Mouse (Mus musculus) thymus, adult 2 months (tissue): ENCODE data around the gene Olfr1347. TPM values are rescaled to one million over a fixed set of nuclear protein-coding genes. Genes with fewer than 3 reads are reported as not detected.
"Not testable (repeated sequence)": the region's sequence is repeated elsewhere in the genome, so short reads cannot be mapped to it uniquely, and the experiment has no call there.

Experiments used
- DNase-seq: peaks from one replicate; pipeline ENCODE4 v3.0.0; 2021
- H3K27ac ChIP-seq: fragments of 200-500 bp; 2 replicates; pipeline ENCODE4 v1.5.1; 2012; ENCODE audit warnings: low read length, control low read depth; ENCODE audit not compliant: control insufficient read depth, insufficient read depth
- H3K27me3 ChIP-seq: fragments of 200-500 bp; 2 replicates; pipeline ENCODE4 v1.6.1; 2012; ENCODE audit warnings: mild to moderate bottlenecking, low read length, moderate library complexity, mixed read lengths; ENCODE audit not compliant: control insufficient read depth, insufficient read depth
- H3K36me3 ChIP-seq: fragments of 200-500 bp; 2 replicates; pipeline ENCODE4 v1.6.1; 2012; ENCODE audit warnings: mild to moderate bottlenecking, low read length, moderate library complexity; ENCODE audit not compliant: control insufficient read depth, insufficient read depth
- H3K4me1 ChIP-seq: fragments of 200-500 bp; replicated peaks from 2 replicates; pipeline ENCODE4 v1.6.1; 2012; ENCODE audit warnings: low read length; ENCODE audit not compliant: control insufficient read depth, insufficient read depth
- H3K4me3 ChIP-seq: fragments of 200-500 bp; 2 replicates; pipeline ENCODE4 v1.5.1; 2012; ENCODE audit warnings: mild to moderate bottlenecking, low read length, control low read depth, moderate library complexity; ENCODE audit not compliant: control insufficient read depth, insufficient read depth
- CTCF ChIP-seq: fragments of 200-500 bp; IDR thresholded peaks from 2 replicates; pipeline ENCODE4 v1.5.1; 2012; ENCODE audit warnings: mild to moderate bottlenecking, control low read depth, low read length, moderate library complexity, borderline replicate concordance; ENCODE audit not compliant: control insufficient read depth, poor library complexity, insufficient read depth; ENCODE audit errors: extremely low read depth
- POLR2A ChIP-seq: fragments of 200-500 bp; IDR thresholded peaks from 2 replicates; pipeline ENCODE4 v1.6.1; 2012; ENCODE audit warnings: mild to moderate bottlenecking, low read length, control low read depth, moderate library complexity; ENCODE audit not compliant: control insufficient read depth, poor library complexity, insufficient read depth; ENCODE audit errors: extremely low read depth
- WGBS: fragments of 180-500 bp; shearing (Covaris S2); methylation state at CpG from one replicate; pipeline ENCODE4 v1.1.7; 2018; 5-methylcytosine and 5-hydroxymethylcytosine counted together
- polyA plus RNA-seq: library from polyadenylated mRNA; depleted of rRNA; stranded (reverse); fragments of >200 nt; gene quantifications from 2 replicates; pipeline ENCODE4 v1.2.3, GENCODE M21; 2012; rRNA removed

The Olfr1347 gene
- not detected in 2 replicates for polyA plus RNA-seq

DNA sequence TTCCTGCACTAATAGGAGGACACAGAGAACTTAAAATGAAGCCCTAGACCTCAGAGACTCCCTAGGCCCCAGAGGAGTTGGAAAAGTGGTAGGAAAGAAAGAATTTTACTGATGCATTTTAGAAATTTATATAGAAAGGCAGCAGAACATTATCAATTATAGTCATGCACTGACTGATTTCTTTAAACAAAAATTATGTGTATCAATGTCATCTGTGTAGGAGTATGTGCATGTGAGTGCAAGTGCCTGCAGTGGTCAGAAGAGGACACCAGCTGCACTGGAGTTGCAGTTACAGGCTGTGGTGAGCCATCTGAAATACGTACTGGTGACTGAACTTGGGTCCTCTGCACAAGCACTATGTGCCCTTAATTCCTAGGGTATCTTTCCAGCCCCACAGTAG lies at the start of gene Olfr1347:
Olfr1347 (minus strand) TSS at position 101 of the 400 bp plus-strand sequence.
- no peaks in the 10 kb centered on the region for H3K4me1 ChIP-seq
- H3K27ac ChIP-seq, result no peak within 1 kb of the TSS
- no peak for DNase-seq
- no peaks in the 10 kb centered on the region for H3K27me3 ChIP-seq
- 68% methylated on average over 1 of the region's 1 CpGs for WGBS
- H3K4me3 ChIP-seq, result no peak within 1 kb of the TSS
- H3K36me3 ChIP-seq, result no peaks in the 10 kb centered on the region
- TF ChIP-seq POLR2A, result no peak
- no peak for TF ChIP-seq CTCF

DNA sequence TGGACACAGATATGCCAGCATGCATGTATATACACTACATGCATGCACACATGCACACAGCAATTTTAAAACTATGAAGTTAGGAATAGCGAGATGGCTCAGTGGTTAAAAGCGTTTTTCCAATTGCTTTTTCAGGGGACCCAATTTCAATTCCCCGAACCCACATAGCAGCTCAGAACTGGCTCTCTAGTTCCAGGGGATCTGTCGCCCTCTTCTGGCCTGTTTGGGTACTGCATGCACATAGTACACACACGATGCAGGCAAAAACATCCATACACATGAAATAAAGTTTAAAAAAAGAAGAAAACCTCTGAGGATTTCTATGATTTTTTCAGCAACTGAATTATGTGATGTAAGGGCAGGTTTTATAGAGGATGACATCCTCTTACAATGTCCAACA lies 26.6 kb upstream of the Olfr1347 start:
- no peaks in the 10 kb centered on the region for H3K27me3 ChIP-seq
- TF ChIP-seq POLR2A (no peak), CTCF (no peak)
- DNase-seq, result no peak
- H3K27ac ChIP-seq, result no peak overlapping the region
- WGBS, result 67% methylated on average over 5 of the region's 5 CpGs
- no peaks in the 10 kb centered on the region for H3K36me3 ChIP-seq
- no peak overlapping the region for H3K4me3 ChIP-seq
- no peaks in the 10 kb centered on the region for H3K4me1 ChIP-seq

DNA sequence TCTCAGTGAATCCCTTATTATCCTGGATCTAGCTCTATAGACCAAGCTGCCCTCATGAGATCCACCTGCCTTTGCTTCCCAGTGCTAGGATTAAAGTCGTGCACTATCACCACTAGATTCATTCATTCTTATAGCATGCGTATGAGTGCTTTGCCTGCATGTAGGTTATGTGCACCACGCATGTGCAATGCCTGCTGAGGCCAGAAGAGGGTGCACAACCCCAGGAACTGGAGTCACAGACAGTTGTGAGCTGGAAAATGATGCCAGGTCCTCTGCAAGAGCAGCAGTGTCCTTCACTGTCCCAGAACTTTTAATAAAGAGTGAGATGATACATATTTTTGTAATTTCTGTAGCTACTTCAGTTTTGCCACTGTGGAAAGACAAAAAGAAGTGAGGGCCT lies 25.4 kb upstream of the Olfr1347 start:
- WGBS, result 65% methylated on average over 3 of the region's 3 CpGs
- TF ChIP-seq POLR2A (no peak), CTCF (no peak)
- H3K27me3 ChIP-seq, result no peaks in the 10 kb centered on the region

DNA sequence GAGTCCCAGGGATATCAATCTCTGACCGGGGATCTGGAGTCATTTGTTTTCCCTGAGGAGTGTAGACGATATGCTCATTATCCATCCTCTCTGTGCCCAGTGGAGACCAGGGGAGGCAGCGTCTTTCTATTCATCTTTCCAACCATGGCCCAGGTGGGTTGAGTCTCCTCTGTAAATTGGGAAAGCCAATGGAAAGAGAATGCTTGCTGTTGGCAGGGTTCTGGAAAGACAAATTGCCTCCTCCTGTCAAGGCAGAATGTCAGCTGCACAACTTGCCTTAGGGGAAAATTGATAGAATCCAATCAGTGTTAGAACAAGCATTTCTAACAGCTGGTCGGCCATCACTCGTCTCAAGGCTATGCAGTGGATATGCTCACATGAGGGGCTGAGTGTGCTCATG lies 23.3 kb upstream of the Olfr1347 start, which contains the start of gene Olfr1349:
Olfr1349 (minus strand) TSS at position 101 of the 400 bp plus-strand sequence.
- H3K4me1 ChIP-seq, result no peaks in the 10 kb centered on the region
- H3K27ac ChIP-seq, result no peak within 1 kb of the TSS
- no peak for TF ChIP-seq POLR2A
- TF ChIP-seq CTCF, result no peak
- H3K4me3 ChIP-seq, result no peak within 1 kb of the TSS
- no peaks in the 10 kb centered on the region for H3K27me3 ChIP-seq
- H3K36me3 ChIP-seq, result no peaks in the 10 kb centered on the region
- 94% methylated on average over 5 of the region's 5 CpGs for WGBS
- no peak for DNase-seq

More for the DNA sequence above, 25.4 kb upstream of the Olfr1347 start:
- Histone ChIP-seq H3K4me3 (no peak overlapping the region), H3K27ac (no peak overlapping the region), H3K4me1 (no peaks in the 10 kb centered on the region), H3K36me3 (no peaks in the 10 kb centered on the region)
- no peak for DNase-seq

DNA sequence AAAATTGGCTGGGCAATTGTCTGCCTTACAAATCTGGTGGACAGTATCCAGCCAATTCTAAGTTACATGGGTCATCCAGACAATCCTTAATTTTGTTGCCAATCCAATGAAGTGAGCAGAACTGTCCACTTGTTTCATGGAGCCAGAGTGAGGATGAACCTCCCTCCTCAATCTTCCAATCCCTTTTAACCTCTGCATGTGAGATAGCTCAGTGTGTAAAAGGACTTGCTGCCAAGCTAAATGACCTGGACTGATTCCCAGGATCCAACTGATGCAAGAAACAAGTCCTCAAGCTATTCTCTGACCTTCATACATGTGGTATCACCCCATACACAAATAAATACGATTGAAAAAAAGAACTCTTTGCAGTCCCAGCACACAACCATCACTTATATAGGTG lies 22.1 kb upstream of the Olfr1347 start:
- Histone ChIP-seq H3K4me1 (no peaks in the 10 kb centered on the region), H3K27me3 (no peaks in the 10 kb centered on the region), H3K36me3 (no peaks in the 10 kb centered on the region), H3K27ac (no peak overlapping the region), H3K4me3 (no peak overlapping the region)
- TF ChIP-seq CTCF, result no peak
- TF ChIP-seq POLR2A, result no peak
- 37% methylated on average over 1 of the region's 1 CpGs for WGBS
- DNase-seq, result no peak

DNA sequence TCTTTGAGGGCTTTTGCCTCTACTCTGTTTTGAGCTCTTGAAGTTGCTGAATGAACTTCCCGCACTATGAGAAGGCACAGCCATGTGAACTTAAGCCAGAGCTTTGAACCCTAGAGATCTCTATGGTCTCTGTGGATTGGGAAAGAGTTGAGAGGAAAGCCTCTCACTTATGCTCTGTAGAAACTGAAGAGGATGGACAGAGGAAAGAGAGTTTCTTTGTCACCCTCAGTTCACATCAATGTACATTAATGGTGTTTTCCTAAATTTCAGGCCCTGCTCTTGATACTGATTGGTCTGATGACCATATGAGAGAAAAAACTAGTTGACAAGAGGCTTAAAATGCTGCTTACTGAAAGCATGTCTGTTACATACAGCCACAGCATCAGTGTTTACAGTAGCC lies 9.1 kb upstream of the Olfr1347 start, which contains the start of gene Olfr1348:
Olfr1348 (minus strand) TSS at position 101 of the 400 bp plus-strand sequence.
- Histone ChIP-seq H3K4me3 (no peak within 1 kb of the TSS), H3K27me3 (no peaks in the 10 kb centered on the region), H3K36me3 (no peaks in the 10 kb centered on the region), H3K4me1 (no peaks in the 10 kb centered on the region), H3K27ac (no peak within 1 kb of the TSS)
- TF ChIP-seq POLR2A (no peak), CTCF (no peak)
- no peak for DNase-seq
- WGBS, result 91% methylated on average over 1 of the region's 1 CpGs

DNA sequence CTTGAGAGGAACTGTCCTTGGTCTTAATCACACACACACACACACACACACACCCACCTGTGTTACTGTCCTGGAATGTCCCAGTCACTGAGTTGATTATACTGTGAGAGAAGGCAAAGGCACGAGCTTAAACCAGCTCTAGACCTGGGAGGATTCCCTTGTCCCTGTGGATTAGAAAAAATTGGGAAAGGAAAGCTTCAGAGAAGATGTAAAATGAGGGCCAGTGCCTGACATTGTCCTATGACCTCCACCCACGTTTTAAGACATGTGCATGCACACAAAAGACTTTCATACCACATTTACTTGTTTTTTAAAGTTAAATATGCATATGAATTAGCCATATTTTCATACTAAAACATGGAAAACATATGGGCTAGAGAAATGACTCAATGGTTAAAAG lies 12.7 kb downstream of the Olfr1347 start, which contains the start of gene Olfr5:
Olfr5 (minus strand) TSS at position 101 of the 400 bp plus-strand sequence.
- no peaks in the 10 kb centered on the region for H3K27me3 ChIP-seq
- no peak for TF ChIP-seq POLR2A
- TF ChIP-seq CTCF, result no peak
- H3K4me1 ChIP-seq, result no peaks in the 10 kb centered on the region
- H3K36me3 ChIP-seq, result no peaks in the 10 kb centered on the region
- H3K4me3 ChIP-seq, result no peak within 1 kb of the TSS
- H3K27ac ChIP-seq, result no peak within 1 kb of the TSS
- no peak for DNase-seq
- WGBS, result 18% methylated on average over 2 of the region's 2 CpGs

DNA sequence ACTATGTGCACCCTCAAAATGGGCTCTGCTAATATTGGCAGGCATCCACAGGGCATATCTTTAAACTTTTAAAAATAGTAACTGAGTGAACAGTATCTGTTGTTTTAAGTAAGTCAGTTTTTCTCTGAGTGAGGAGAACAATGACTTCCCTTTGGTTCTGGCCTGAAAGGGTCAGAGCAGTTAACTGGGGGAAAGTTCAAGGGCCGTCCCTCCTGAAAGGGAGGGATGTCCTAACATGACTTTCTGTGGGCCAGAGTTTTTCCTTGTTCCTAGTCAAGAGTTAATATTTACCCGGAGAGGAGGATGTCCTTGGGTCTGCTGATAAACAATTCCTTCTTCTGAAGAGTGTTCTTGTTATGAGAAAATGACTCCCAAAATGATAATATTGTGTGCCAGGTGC lies 21.9 kb downstream of the Olfr1347 start:
- 86% methylated on average over 2 of the region's 2 CpGs for WGBS
- not testable (repeated sequence) for H3K27me3 ChIP-seq, H3K36me3 ChIP-seq, H3K4me1 ChIP-seq, DNase-seq, H3K4me3 ChIP-seq, H3K27ac ChIP-seq
